23 mouse cellular contexts compared by ENCODE assay signal in the genomic region with DNA sequence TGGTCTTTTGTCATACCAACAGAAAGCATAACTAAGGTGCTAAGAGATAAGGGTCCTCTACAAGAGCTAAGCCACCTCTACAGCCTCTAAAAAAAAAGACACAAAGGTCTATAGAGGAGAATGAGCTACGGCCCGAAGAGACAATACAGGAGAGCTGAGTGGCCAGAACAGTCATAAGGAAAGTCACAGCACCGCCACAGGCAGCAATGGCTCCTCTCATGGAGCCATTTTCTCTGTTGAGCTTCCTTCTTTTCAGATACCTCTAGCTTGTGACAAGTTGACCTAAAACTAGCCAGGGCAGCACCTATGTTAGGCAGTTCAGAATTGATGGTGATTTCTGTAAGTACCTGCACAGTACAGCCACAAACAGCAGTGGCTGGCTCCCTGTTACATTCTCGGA. TPM values are rescaled to one million over a fixed set of nuclear protein-coding genes. Genes with fewer than 3 reads are reported as not detected.
DNase-seq lines count a peak whose midpoint lies in the region; TF ChIP-seq lines count a peak whose summit lies in the region.
"Had no signal": no experiment of that assay in that cellular context is flagged by ENCODE, and none has a peak within 500 bp of the region (broad histone marks: within the 10 kb centered on the region; RNA-seq: fewer than 3 reads in every experiment).

No protein-coding gene starts in this region.

- in situ Hi-C loops in CH12.LX (cut with MboI; ENCODE audit: low pct_ligation_motif_present, low pct_unique_long_range_greater_than_20kb, low sequenced_read_pairs), result no loop called here

- no peak for TF ChIP-seq CTCF in CH12.LX (conservative IDR thresholded peaks at IDR 0.05 in 1 of 2, IDR thresholded peaks at IDR 0.05 in 1 of 2; ENCODE audit: low read depth in 2 of 2, low read length in 2 of 2)
- TF ChIP-seq CTCF in layer of hippocampus, adult 2 months (conservative IDR thresholded peaks at IDR 0.05), result no peak

- H3K4me3 ChIP-seq in CH12.LX (replicated peaks in 1 of 3; ENCODE audit: low read depth in 2 of 3, low read length in 2 of 3, poor library complexity in 1 of 3), result no peak overlapping the region
- H3K4me3 ChIP-seq in layer of hippocampus, adult 2 months, result no peak overlapping the region

- 0 out of 2 replicates have a peak, but pooled peaks have one; percentile 20 for TF ChIP-seq EP300 in CH12.LX (IDR thresholded peaks at IDR 0.05; ENCODE audit: low read length)

- H3K27me3 ChIP-seq in CH12.LX (replicated peaks), result no peaks in the 10 kb centered on the region
- H3K27me3 ChIP-seq: Patski had no signal

- no peak for TF ChIP-seq RAD21 in CH12.LX (IDR thresholded peaks at IDR 0.05; ENCODE audit: low read depth, low read length)

- dilution Hi-C loops in CH12.LX (cut with MboI; ENCODE audit: extremely low pct_ligation_motif_present, extremely low pct_unique_long_range_greater_than_20kb, low sequenced_read_pairs), result no loop called here

- H3K9me3 ChIP-seq in CH12.LX (replicated peaks; ENCODE audit: low read length), result no peaks in the 10 kb centered on the region
- H3K9me3 ChIP-seq: G1E had no signal

- peaks cover 2 to 16% of the 10 kb centered on the region in 2 experiments; a peak in 2 of 4 replicates for H3K4me1 ChIP-seq in CH12.LX (ENCODE audit: control insufficient read depth in 1 of 2, insufficient read depth in 2 of 2)

- peaks cover 3 to 21% of the 10 kb centered on the region in 2 experiments for H3K36me3 ChIP-seq in CH12.LX (replicated peaks in 1 of 2; ENCODE audit: control insufficient read depth in 1 of 2, insufficient read depth in 1 of 2, low read length in 1 of 2)

- no peak overlapping the region for H3K9ac ChIP-seq in CH12.LX (ENCODE audit: insufficient read depth, low read depth)

- H3K4me2 ChIP-seq in CH12.LX (ENCODE audit: insufficient read depth, low read depth, poor library complexity, severe bottlenecking), result 0 out of 2 replicates have a peak overlapping the region, but pooled peaks have one; percentile 3

- no peaks in the 10 kb centered on the region for H3K79me2 ChIP-seq in CH12.LX (replicated peaks; ENCODE audit: control insufficient read depth, extremely low read depth, insufficient read depth, poor library complexity, severe bottlenecking)

- TF ChIP-seq POLR2A in CH12.LX (IDR thresholded peaks at IDR 0.05; ENCODE audit: low read depth, low read length), result no peak

- DNase-seq in A20 (ENCODE audit: low read depth, low spot score), result peak; percentile 42
- DNase-seq in CH12.LX (ENCODE audit: extremely low read depth), result peak; percentile 24
- DNase-seq in layer of hippocampus, adult 2 months (ENCODE audit: low spot score in 2 of 2), result no peak
- no peak for DNase-seq in cerebellum, postnatal 25 days
- DNase-seq: adrenal gland, adult 2 months; adrenal gland, adult 8-10 months; adrenal gland, postnatal 10 days; adrenal gland, postnatal 14 days; adrenal gland, postnatal 25 days; adrenal gland, postnatal 36 days; B cell, adult 2 months; cerebellum, adult 11 months; cerebellum, adult 11-12 months; cerebellum, adult 18-20 months; cerebellum, adult 2 months; cerebellum, adult 8-10 months had no signal

- no peak overlapping the region for H3K27ac ChIP-seq in CH12.LX (ENCODE audit: insufficient read depth, low read depth)
- no peak overlapping the region for H3K27ac ChIP-seq in layer of hippocampus, adult 2 months

TF ChIP-seq in CH12.LX, 34 proteins besides CTCF, POLR2A, EP300 and RAD21:
- TF ChIP-seq USF1 (IDR thresholded peaks at IDR 0.05; ENCODE audit: low read depth, low read length) (no peak), TBP (conservative IDR thresholded peaks at IDR 0.05; ENCODE audit: low read depth, low read length) (0 out of 2 replicates have a peak, but pooled peaks have one; percentile 54), KAT2A (IDR thresholded peaks at IDR 0.05; ENCODE audit: insufficient replicate concordance, low read length) (no peak), MYC (IDR thresholded peaks at IDR 0.05; ENCODE audit: low read depth, low read length) (no peak), MAFK (IDR thresholded peaks at IDR 0.05; ENCODE audit: insufficient replicate concordance, low read length) (no peak), USF2 (conservative IDR thresholded peaks at IDR 0.05; ENCODE audit: low read depth, low read length) (no peak), UBTF (IDR thresholded peaks at IDR 0.05; ENCODE audit: low read depth, low read length) (no peak), JUN (IDR thresholded peaks at IDR 0.05; ENCODE audit: insufficient read depth, low read depth, low read length) (0 out of 2 replicates have a peak, but pooled peaks have one; percentile 11), IRF4 (IDR thresholded peaks at IDR 0.05; ENCODE audit: low read depth, low read length) (peak; percentile 81)
TF ChIP-seq in CH12.LX: peak in this region for 3.

RNA-seq across cellular contexts. Expression of gene Nsmf, which starts 12.4 kb away (rescaled TPM):
- total RNA-seq in CH12.LX (2012; rRNA removed) (11.4 and 11.7 TPM in 2 replicates), CH12.LX (2014; rRNA removed) (11.6 and 18.5 TPM in 2 replicates)
- polyA plus RNA-seq in CH12.LX (2012; ENCODE audit: insufficient read length, low read depth), result 12.0 and 12.9 TPM in 2 replicates
- 1,000 to 10,000 TPM in 1 of 2 experiments, 100 to 1,000 TPM in 1; 975 to 1,037 TPM for total RNA-seq in layer of hippocampus, adult 2 months (2021)

RNA-seq across cellular contexts. Expression of gene Entpd8, which starts 13.6 kb away (rescaled TPM):
- not detected in 2 replicates for total RNA-seq in CH12.LX (2012; rRNA removed)
- total RNA-seq in CH12.LX (2014; rRNA removed), result not detected in 2 replicates
- polyA plus RNA-seq in CH12.LX (2012; ENCODE audit: insufficient read length, low read depth), result not detected in 2 replicates
- not detected for total RNA-seq in layer of hippocampus, adult 2 months (2021)
- total RNA-seq: adrenal gland, adult 18-20 months; adrenal gland, postnatal 25 days; adrenal gland, postnatal 36 days; ES-E14; G1E; MEL had no signal
- polyA plus RNA-seq: activated CD4-positive, CD25-positive, alpha-beta regulatory T cell, adult 4 months; C2C12; cerebellum, adult 2 months; G1E; Patski had no signal

RNA-seq across cellular contexts. Expression of gene Noxa1, which starts 28.4 kb away (rescaled TPM):
- total RNA-seq in CH12.LX (2012; rRNA removed) (4.6 and 5.0 TPM in 2 replicates), CH12.LX (2014; rRNA removed) (6.1 and 6.4 TPM in 2 replicates)
- 4.0 and 6.3 TPM in 2 replicates for polyA plus RNA-seq in CH12.LX (2012; ENCODE audit: insufficient read length, low read depth)
- not detected for total RNA-seq in layer of hippocampus, adult 2 months (2021)
- total RNA-seq: adrenal gland, adult 18-20 months; adrenal gland, adult 2 months; adrenal gland, adult 8-10 months; adrenal gland, postnatal 10 days; adrenal gland, postnatal 14 days; adrenal gland, postnatal 25 days; adrenal gland, postnatal 36 days had no signal
- polyA plus RNA-seq: adrenal gland, adult 2 months; C2C12; cerebellum, adult 2 months; Patski had no signal

Comparison
In these comparisons a context has a peak if more than half of its experiments do, and no peak if none do; other contexts are left out.
1. DNase-seq: peak in A20 (single experiment) and CH12.LX (single experiment); none in layer of hippocampus, adult 2 months (0 of 2) and cerebellum, postnatal 25 days (0 of 2).
2. RNA of gene Nsmf, which starts 12.4 kb away (total RNA-seq): 975 to 1,037 TPM in layer of hippocampus, adult 2 months; 11.4 to 18.5 TPM in CH12.LX; every median in the first group is over 10 times any median in the second.
3. RNA of gene Noxa1, which starts 28.4 kb away (total RNA-seq): 4.6 to 6.4 TPM in CH12.LX; not detected in layer of hippocampus, adult 2 months; every median in the first group is over 4 times any median in the second.